Mouse (Mus musculus) heart, postnatal 0 days (tissue): ENCODE data around the gene Fah.

Source experiments
- CTCF ChIP-seq: IDR thresholded peaks from 2 replicates; pipeline ENCODE4 v1.5.1; 2016; ENCODE audit warnings: antibody characterized with exemption, control low read depth, low read depth
- EP300 ChIP-seq: IDR thresholded peaks from 2 replicates; pipeline ENCODE4 v1.6.1; 2016; ENCODE audit warnings: antibody characterized with exemption, low read depth

- TF ChIP-seq CTCF (no peak), EP300 (no peak)
These were observed 14.4 kb upstream of the Fah start for GRCm38 (mm10) chr7:84620956-84621355.
